Mouse (Mus musculus): ENCODE results near the gene Brd3os.

Brd3os gene

DNA sequence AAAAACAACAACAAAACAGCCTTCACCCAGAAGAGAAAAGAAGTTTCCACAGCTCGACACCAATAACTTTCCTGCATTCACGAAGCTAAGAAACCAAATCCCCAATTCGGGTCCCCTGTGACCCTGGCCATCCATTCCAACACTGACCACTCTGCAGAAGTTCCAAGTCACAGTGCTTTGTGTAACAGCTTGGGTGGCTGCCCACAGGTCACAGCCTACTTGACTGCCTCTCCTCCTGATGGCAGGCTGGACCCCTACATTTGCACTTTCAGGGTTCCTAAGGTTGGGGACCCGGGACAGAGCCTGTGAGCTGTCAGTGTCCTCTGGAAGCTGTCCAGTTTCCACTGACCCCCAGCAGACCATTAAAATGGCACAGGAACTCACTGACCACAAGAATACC is 20.8 kb downstream of the Brd3os start:
- no peak for DNase-seq (ENCODE audit: low read depth, low spot score)

- no peak for DNase-seq (ENCODE audit: low read depth, low spot score)
These were observed 27.3 kb downstream of the Brd3os start for GRCm38 (mm10) chr2:27469292-27469990.

DNA sequence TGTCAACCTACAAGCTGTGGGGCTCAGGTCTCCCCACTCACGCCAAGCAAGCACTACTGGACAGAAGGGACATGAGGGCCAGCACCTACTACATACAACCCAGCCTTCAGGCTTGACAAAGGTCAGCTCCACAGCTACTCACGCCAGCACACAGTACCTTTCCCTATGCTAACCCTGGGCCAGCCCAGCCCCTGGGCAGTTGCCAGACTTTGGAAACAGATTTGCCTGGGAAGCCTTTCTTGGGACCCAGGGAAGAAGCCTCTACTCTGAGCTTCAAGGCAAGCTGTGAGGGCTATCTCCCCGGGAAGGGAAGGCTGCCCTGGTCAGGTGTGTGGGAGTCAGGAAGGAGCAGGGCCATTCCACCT is 27.8 kb downstream of the Brd3os start:
- DNase-seq (ENCODE audit: low read depth, low spot score): no peak

GRCm38 (mm10) chr2:27470535-27470934 is 28.4 kb downstream of the Brd3os start:
- no peak for DNase-seq (ENCODE audit: low read depth, low spot score)

GRCm38 (mm10) chr2:27471170-27471584 is 29.1 kb downstream of the Brd3os start:
- no peak for DNase-seq (ENCODE audit: low read depth, low spot score)

- DNase-seq (ENCODE audit: low read depth, low spot score): no peak
These were observed 31.1 kb downstream of the Brd3os start for GRCm38 (mm10) chr2:27473061-27473765.

DNA sequence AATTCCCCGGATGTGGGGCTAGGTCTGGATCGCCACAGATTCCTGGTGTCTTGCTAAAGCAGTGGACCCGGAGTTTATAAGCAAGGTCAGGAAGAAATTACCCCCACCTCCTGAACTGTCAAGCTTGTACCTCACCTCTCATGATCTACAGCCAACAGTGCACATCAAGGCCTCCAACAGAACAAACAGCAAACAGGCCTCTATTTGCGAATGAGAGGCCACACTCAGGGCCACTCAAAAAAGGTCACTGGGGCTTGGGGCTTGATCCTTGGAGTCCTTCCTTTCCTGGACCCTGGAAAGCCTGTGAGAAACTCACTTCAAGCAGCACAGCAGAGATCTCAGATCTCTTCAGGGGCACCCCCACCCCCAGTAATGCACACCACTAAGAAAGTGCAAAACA is 31.8 kb downstream of the Brd3os start:
- DNase-seq (ENCODE audit: low read depth, low spot score): no peak

DNA sequence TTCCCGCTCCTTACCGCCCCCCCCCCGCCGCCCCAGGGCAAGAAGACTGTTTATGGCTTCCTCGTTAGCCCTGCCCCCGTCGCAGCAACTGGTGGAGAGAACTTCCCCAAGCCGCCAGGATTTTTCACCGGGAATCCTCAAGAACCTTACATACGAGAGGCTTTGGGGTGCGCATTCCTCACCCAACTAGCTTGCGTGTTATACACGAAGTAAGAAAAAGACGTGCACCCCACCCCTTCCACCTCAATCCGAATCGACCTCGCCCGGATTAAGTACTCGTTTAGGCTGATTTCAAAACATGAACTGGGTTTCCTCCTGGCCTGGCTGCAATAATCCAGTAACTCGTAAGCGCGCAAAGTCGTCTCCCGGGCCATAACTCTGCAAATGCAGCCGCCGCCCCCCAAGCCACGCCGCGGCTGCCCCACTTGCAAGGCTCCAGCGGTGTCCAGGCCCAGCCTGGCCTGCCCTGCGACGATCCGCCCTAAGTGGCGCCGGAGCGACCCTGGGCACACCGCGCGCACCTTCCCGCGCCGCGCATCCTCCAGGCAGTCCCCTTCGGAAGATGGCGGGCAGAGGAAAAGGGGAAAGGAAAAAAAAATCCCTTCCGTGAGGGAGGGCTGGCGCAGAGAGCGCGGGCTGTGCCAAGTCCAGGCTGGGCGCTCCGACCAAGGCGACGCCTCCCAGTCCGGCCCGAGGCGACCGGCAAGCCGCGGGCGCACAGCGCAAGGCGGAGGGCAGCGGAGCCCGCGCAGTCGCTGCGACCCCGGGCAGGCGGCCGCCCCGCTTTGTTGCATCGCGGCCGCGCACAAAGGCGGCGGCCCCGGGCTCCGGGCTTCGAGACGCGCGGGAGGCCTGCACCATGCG is 32.7 kb downstream of the Brd3os start:
- peak; percentile 36 for DNase-seq (ENCODE audit: low read depth, low spot score)

DNA sequence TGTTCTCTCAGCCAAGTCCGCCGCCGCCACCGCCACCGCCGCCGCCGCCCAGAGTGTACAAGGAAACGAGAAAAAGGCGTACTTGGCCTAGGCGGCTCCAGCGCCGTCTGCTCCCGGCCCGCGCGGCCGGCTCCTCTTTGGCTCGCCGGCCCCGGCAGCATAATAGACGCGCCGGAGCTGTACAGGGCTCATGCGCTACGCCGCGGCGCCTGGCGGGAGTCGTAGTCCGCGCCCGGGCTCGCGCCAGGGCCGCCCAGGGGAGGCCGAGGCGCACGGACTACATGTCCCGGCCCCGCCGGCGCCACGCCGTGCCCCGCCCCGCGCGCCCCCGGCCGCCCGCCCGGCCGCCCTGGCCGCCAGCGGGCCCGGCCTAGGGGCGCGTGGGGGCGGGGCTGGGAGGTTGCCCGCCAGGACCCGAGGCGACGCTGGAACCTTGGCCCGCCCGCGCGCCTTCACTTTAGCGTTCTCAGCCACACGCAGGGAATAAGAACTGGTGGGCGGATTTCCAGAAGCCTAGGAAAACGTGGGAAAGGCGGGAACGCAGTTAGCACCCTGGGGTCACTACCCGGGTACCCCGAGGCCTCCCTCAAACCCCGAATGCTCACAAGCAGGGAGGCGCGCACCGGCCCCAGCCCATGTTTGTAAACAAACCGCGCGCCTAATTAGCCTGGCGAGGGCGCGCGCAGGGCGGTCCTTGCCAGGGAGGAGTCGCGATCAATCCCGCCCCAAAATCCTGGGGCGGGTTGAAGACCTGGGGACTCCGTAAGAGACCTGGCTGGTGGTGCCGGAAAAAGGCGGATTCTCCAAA is 33.6 kb downstream of the Brd3os start:
- peak; percentile 82 for DNase-seq (ENCODE audit: low read depth, low spot score)

GRCm38 (mm10) chr2:27476303-27477192 is 34.4 kb downstream of the Brd3os start:
- DNase-seq (ENCODE audit: low read depth, low spot score): no peak

DNA sequence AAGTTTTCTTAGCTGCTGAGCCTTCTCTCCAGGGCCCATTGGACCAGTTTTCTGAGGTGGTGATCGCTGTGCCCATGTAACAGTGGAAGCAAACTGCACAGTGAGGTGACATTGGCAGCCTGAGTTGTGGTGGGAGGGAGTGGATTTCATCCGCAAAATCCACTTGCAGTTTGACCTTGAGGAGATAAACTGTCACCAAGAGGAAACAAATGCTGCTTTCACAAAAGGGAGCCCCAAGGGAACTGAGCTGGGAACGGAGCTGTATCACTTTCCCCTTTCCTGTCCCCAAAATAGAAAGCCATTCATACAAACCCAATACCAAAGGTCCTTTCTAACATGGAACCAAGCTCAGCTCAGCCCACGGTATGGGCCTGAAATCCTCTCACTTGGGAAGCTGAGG is 37.7 kb downstream of the Brd3os start:
- no peak for DNase-seq (ENCODE audit: low read depth, low spot score)

DNA sequence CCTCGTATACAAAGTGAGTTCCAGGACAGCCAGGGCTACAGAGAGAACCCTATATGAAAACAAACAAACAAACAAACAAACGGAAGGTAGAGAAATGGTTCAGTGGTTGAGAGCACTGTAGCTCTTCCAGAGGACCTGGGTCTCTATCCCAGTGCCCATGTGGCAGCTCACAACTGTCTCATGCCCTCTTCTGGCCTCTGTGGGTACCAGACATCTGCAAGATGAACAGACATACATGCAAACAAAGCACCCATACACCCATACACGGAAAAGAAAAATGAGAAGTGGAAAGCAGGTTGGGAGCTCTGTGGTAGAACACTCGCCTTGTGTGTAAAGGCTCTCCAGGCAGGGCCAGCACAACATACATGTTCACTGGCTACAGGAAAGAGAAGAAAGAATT is 38.2 kb downstream of the Brd3os start:
- DNase-seq (ENCODE audit: low read depth, low spot score): no peak

- no peak for DNase-seq (ENCODE audit: low read depth, low spot score)
These were observed 40.2 kb downstream of the Brd3os start for GRCm38 (mm10) chr2:27482265-27482861.

DNA sequence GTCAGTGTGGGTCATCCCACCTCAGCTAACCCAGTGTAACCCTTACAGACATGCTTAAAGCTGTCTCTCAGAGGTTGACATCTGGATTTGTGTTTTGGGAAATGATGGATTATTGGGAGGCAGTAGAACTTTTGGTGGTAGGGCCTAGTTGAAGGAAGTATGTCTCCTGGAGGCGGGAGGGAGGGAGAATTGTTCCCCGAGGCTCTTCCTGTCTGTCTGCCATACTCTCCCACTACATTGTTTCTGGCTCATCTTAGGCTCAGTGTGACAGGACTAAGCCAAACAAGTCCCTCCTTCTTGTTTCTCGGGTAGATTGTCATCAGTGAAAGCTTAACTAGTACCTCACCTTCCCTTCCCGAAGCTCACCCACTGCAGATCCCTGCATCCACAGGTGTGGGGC is 44.6 kb downstream of the Brd3os start:
- DNase-seq (ENCODE audit: low read depth, low spot score): no peak

DNA sequence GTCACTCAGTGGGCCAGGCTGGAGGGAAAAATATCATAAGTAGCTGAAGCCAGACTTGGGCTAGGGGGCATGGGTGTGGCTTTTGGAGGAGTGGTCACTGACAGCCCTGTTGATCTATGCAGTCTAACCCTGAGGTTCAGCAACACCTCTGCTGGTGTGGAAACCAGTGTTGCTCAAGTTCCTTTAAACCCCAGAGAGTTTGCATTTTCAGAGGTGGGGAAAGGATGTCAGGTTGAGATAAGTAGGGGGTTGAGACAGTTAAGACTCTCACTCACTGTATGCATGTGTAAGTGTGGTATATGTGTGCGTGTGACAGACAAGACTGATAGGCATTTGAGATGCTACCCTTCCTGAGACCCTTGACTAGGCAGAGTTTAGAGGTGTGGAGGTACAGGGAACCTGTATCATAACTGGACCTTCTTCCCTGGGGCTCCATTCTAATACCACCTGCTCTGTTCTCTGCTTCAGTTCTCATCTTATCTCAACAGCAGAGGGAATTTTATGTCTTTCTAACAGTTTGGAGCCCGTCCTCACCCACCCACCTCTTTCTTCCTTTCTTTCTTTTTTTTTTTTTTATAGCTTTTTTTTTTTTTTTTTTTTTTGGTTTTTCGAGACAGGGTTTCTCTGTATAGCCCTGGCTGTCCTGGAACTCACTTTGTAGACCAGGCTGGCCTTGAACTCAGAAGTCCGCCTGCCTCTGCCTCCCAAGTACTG is 45.4 kb downstream of the Brd3os start:
- no peak for DNase-seq (ENCODE audit: low read depth, low spot score)

DNA sequence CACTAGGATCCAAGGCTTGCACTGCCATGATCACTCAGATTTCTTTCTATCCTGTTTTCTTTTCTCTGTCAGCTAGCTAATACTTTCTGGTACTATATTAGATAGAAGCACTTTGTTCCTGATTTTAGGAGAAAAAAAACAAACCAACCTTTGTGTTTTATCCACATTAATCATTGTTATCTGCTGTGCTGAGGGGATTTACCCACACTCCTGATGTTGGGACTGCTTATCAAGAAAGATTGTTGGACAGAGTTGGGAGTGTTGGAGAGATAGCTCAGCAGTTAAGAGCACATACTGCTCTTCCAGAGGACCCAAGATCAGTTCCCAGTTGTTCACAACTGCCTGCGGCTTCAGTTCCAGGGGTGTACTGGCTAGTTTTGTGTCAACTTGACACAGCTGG is 46.2 kb downstream of the Brd3os start:
- DNase-seq (ENCODE audit: low read depth, low spot score): no peak

- no peak for DNase-seq (ENCODE audit: low read depth, low spot score)
These were observed 48.8 kb downstream of the Brd3os start for GRCm38 (mm10) chr2:27490939-27491338.

Data from retina, adult 2 months (tissue).